Mouse (Mus musculus) frontal cortex, postnatal 25 days (tissue): ENCODE data around the gene Dync2h1.
"Not testable (repeated sequence)": the region's sequence is repeated elsewhere in the genome, so short reads cannot be mapped to it uniquely, and the experiment has no call there.

Source experiments
- DNase-seq, 2 experiments: peaks; one replicate each; pipeline ENCODE4 v3.0.0; 2022; ENCODE audit warnings: low spot score in 2 of 2

Dync2h1 gene

DNA sequence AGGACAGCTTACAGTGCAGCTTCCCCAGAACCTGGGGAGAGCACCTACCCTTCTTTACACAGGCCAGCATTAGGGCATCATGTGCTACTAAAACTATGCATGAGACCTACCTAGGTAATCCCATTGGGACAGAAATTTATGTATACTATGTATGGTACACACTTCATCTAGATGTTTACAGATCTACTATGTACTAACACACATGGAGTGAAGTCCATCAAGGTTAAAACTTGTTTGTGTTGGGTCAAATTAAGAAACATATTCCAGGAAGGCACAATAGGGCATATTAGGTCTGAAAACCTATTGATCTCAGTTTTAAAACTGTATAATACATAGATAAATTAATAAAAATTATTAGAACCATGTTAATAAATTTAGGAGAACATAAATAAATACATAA lies 168.6 kb downstream of the Dync2h1 start:
- no peak for DNase-seq

DNA sequence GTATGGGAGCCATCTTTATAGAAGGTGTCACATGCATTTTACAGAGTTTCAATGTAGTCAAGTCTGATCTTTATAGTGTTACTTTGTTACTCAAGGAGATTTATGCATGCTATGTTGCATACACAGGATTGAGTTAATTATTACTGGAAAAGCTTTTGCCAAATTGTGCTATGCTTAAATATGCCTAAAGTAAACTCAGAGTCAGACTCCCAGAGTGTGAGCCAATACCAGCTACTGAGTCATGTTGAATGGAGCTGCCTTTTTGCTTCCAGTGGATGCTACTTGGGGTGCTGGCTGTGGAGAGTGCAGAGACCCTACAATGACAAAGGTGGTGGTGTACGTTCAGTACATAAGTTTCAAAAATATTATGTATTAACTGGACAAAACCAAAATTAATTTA lies 169.5 kb downstream of the Dync2h1 start:
- no peak for DNase-seq

- DNase-seq: no peak
Observed at GRCm38 (mm10) chr9:7009785-7010184, 174.5 kb downstream of the Dync2h1 start.

- no peak for DNase-seq
Observed at GRCm38 (mm10) chr9:6994865-6995264, 189.4 kb downstream of the Dync2h1 start.

DNA sequence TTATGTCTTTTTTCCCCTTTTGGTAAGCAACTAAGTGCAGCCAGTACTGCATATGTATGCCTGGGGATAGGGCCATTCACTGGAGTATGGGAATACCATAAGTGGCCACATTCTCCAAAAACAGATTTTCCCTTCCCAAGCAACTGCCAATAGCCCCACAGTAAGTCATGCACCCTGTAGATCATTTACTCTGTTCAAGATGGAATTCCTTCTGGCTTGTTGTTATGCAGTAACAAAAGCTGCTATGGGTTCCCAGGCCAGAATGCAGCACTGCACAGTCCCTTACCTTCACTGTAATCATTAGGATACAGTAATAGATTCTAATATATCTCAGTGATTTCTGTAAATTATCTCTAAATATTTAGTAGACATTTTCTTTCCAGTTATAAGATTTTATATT lies 190.0 kb downstream of the Dync2h1 start:
- no peak for DNase-seq

GRCm38 (mm10) chr9:6988893-6989685 lies 195.2 kb downstream of the Dync2h1 start:
- no peak for DNase-seq

- no peak for DNase-seq
Observed at GRCm38 (mm10) chr9:6986161-6986560, 198.1 kb downstream of the Dync2h1 start.

GRCm38 (mm10) chr9:6969171-6969570 lies 215.1 kb downstream of the Dync2h1 start:
- no peak for DNase-seq

DNA sequence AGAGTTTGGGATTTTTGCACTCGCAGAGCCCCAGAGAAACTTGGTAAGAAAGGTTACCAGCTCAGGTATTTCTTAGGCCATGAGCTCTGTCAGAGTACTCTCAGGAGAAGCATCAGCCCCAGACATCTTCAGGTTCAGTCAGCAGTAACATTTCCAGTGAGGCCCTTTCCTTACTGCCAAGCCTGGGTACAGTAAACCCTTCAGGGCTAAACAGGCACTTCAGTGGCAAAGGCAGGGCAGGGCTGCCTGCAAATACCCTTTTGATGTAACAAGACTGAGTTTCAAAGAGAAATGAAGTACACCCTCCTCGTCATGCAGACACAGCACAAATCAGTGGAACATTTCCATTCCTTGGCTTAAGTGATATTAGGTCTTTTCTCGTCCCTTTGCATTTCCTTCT lies 219.2 kb downstream of the Dync2h1 start:
- no peak for DNase-seq

GRCm38 (mm10) chr9:6958311-6958710 lies 225.9 kb downstream of the Dync2h1 start:
- DNase-seq: no peak

- DNase-seq: no peak
Observed at GRCm38 (mm10) chr9:6927399-6928035, 256.7 kb downstream of the Dync2h1 start.

GRCm38 (mm10) chr9:6913471-6913870 lies 270.8 kb downstream of the Dync2h1 start:
- DNase-seq: no peak

GRCm38 (mm10) chr9:6910537-6910936 lies 273.7 kb downstream of the Dync2h1 start:
- not testable (repeated sequence) for DNase-seq

GRCm38 (mm10) chr9:6901620-6902019 lies 282.6 kb downstream of the Dync2h1 start:
- no peak for DNase-seq

DNA sequence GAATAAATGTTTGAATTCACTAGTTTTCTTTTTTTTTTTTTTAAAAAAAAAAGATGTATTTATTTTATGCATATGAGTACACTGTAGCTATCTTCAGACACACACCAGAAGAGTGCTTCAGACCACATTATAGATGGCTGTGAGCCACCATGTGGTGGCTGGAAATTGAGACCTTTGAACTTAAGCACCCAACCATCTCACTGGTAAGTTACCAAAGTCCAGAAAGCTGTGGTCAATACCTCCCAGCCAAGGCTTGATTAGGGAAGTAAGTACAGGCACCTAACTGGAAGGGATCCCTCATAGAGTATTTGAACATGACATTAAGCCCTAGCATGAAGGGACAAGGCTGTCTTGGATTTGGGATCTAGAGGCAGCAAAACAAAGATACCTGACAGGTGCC lies 292.9 kb downstream of the Dync2h1 start:
- no peak for DNase-seq

GRCm38 (mm10) chr9:6881187-6881984 lies 302.9 kb downstream of the Dync2h1 start:
- DNase-seq: no peak
